Mouse (Mus musculus) hindbrain, embryonic 13.5 days (tissue): Measurements from ENCODE around the gene Rab4b. TPM values are rescaled to one million over a fixed set of nuclear protein-coding genes. Genes with fewer than 3 reads are reported as not detected.

Source experiments
- ATAC-seq: fragments of 200-750 bp; cut with Nextera tagmentation; 2 replicates; pipeline ENCODE4 v1.8.0; 2017; ENCODE audit warnings: moderate TSS enrichment; ENCODE audit not compliant: low FRiP score
- H3K27ac ChIP-seq: fragments of 300-500 bp; sonication (generic); 2 replicates; pipeline ENCODE4 v1.5.1; 2015; ENCODE audit warnings: inconsistent platforms, mild to moderate bottlenecking, moderate library complexity
- H3K27me3 ChIP-seq: fragments of 300-500 bp; sonication (generic); 2 replicates; pipeline ENCODE4 v1.6.1; 2015; ENCODE audit warnings: mild to moderate bottlenecking, inconsistent platforms
- H3K36me3 ChIP-seq: fragments of 300-500 bp; sonication (generic); 2 replicates; pipeline ENCODE4 v1.6.1; 2015; ENCODE audit warnings: mild to moderate bottlenecking, inconsistent platforms
- H3K4me1 ChIP-seq: fragments of 300-500 bp; sonication (generic); replicated peaks from 2 replicates; pipeline ENCODE4 v1.6.1; 2015; ENCODE audit warnings: inconsistent platforms
- H3K4me2 ChIP-seq: fragments of 300-500 bp; sonication (generic); 2 replicates; pipeline ENCODE4 v1.6.1; 2015; ENCODE audit warnings: inconsistent platforms, mild to moderate bottlenecking, moderate library complexity
- H3K4me3 ChIP-seq: fragments of 300-500 bp; sonication (generic); 2 replicates; pipeline ENCODE4 v1.5.1; 2015; ENCODE audit warnings: mild to moderate bottlenecking, inconsistent platforms
- H3K9ac ChIP-seq: fragments of 300-500 bp; sonication (generic); 2 replicates; pipeline ENCODE4 v1.6.1; 2015; ENCODE audit warnings: mild to moderate bottlenecking, inconsistent platforms
- H3K9me3 ChIP-seq: fragments of 300-500 bp; sonication (generic); 2 replicates; pipeline ENCODE4 v1.6.1; 2016; ENCODE audit warnings: inconsistent platforms
- WGBS: fragments of 180-500 bp; shearing (Covaris S2); methylation state at CpG from one replicate; pipeline ENCODE4 v1.1.7; 2015; 5-methylcytosine and 5-hydroxymethylcytosine counted together
- polyA plus RNA-seq: library from polyadenylated mRNA; unstranded; fragments of >200 nt; fragmentation: Nextera tagmentation; extraction: Ambion mirVana; gene quantifications from 2 replicates; pipeline ENCODE4 v1.2.1, GENCODE M21; 2015

Rab4b gene
- polyA plus RNA-seq, 1 experiment from 2014 or later, result 119 TPM

DNA sequence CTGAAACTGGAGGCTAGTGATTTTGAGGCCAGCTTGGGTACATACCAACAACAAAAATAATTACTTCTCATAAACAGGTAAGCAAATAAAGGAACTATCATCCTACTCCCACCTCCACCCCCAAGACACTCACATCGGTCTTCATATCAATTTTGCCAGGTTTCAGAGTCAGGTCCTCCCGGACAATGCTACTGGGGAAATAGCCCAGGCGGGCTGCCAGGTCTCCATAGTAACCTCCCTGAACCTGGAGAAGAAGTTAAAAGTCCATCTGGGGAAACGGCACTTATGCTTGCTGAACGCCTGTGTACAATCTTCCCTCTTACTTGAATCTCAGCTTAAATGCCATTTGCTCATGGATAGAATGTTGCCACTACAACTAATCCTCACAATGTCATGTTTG is 1.3 kb upstream of the Rab4b start:
- Histone ChIP-seq H3K36me3 (peaks cover 36% of the 10 kb centered on the region), H3K4me3 (peak overlapping the region; percentile 69; the same call in 1 of the 2 replicates), H3K4me1 (peaks cover 21% of the 10 kb centered on the region), H3K9me3 (no peaks in the 10 kb centered on the region), H3K27ac (peak overlapping the region; percentile 89), H3K9ac (no peak overlapping the region), H3K27me3 (no peaks in the 10 kb centered on the region), H3K4me2 (no peak overlapping the region)
- no peak for ATAC-seq
- WGBS, result 60% methylated on average over 5 of the region's 5 CpGs

DNA sequence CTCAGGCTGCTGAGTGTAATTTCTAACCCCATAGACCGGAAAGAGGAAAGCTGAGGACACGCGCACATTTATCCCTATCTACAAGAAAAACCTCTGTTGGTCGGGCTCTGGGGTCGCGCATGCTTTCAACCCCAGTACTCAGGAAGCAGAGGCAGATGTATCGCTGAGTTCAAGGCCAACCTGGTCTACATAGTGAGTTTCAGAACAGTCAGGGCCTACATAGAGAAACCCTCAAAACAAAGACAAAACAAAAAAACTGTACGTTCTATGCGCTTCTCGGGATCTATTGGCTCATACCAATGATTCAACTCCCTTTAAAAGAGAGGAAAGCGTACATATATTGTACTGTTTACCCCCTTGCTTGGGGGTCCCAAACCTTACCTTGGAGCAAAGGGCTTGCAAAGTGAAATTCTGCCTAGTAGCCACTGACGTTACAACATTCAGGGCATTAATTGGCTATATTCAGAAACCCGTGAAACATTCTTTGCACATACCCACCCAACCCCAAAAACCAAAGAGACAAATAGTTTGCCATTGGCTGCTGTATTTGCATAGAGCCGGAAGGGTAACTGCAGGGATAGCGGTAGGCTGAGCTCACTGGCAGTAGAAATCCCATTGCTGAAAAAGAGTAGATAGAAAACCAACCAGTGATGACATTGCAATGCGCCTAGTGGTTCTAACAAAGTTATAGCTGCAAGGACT is 672 bp upstream of the Rab4b start:
- H3K4me2 ChIP-seq, result peak overlapping the region; percentile 61
- ATAC-seq, result no peak; the same call in 1 of the 2 replicates
- peaks cover 21% of the 10 kb centered on the region for H3K4me1 ChIP-seq
- peaks cover 36% of the 10 kb centered on the region for H3K36me3 ChIP-seq
- no peaks in the 10 kb centered on the region for H3K27me3 ChIP-seq
- H3K4me3 ChIP-seq, result peak overlapping the region; percentile 69
- WGBS, result 48% methylated on average over 16 of the region's 16 CpGs
- H3K9ac ChIP-seq, result peak overlapping the region; percentile 53; the same call in 1 of the 2 replicates
- no peaks in the 10 kb centered on the region for H3K9me3 ChIP-seq
- H3K27ac ChIP-seq, result peak overlapping the region; percentile 89

DNA sequence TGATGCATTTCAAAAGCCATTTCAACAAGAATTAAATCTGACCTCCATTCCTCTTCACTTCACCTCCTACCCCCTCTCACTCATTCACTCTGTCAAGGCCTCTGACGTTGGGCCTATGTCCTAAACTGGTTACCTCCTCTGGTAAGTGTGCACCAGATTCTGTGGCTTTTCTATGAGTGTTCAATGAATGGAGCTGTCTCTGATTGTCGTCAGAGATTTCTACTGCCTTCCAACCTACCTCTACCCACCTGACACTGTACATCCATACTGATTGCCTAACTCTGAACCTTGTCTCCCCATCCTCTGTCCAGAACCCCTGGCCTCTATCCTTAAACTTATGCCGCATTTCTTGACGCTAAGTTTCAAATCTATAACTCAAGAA is 763 bp downstream of the Rab4b start:
- Histone ChIP-seq H3K4me1 (peaks cover 21% of the 10 kb centered on the region), H3K27ac (peak overlapping the region; percentile 94), H3K9me3 (no peaks in the 10 kb centered on the region), H3K36me3 (peaks cover 38% of the 10 kb centered on the region), H3K9ac (peak overlapping the region; percentile 75), H3K27me3 (no peaks in the 10 kb centered on the region), H3K4me3 (peak overlapping the region; percentile 69), H3K4me2 (peak overlapping the region; percentile 61)
- ATAC-seq, result peak; percentile 12; the same call in 1 of the 2 replicates
- 15% methylated on average over 4 of the region's 4 CpGs for WGBS

- Histone ChIP-seq H3K9me3 (no peaks in the 10 kb centered on the region), H3K36me3 (peaks cover 59% of the 10 kb centered on the region), H3K4me2 (no peak overlapping the region), H3K4me1 (peaks cover 17% of the 10 kb centered on the region), H3K4me3 (no peak overlapping the region), H3K27ac (no peak overlapping the region), H3K9ac (no peak overlapping the region), H3K27me3 (no peaks in the 10 kb centered on the region)
- WGBS, result 98% methylated on average over 7 of the region's 7 CpGs
- no peak for ATAC-seq
Observed at GRCm38 (mm10) chr7:27174896-27175295, 3.8 kb downstream of the Rab4b start.

DNA sequence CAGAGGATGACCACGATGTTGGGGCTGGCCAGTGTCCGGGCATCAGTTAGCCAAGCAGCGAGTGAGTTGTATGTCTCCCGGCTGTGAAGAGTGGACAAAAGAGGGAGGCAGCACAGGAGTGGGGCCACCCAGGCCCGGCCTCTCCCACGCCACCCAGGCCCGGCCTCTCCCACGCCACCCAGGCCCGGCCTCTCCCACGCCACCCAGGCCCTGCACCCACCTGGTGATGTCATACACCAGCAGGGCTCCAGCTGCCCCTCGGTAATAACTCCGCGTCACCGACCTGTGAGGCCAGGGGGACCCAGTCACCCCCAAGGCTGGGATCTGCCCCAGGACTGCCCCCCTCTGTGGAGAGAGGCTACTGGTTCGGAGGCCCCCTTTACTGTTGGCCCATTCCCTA is 4.2 kb downstream of the Rab4b start:
- WGBS, result 95% methylated on average over 15 of the region's 15 CpGs

GRCm38 (mm10) chr7:27170981-27171380 is 7.7 kb downstream of the Rab4b start:
- Histone ChIP-seq H3K4me1 (peaks cover 11% of the 10 kb centered on the region), H3K9ac (peak overlapping the region; percentile 8; the same call in 1 of the 2 replicates), H3K4me2 (no peak overlapping the region), H3K27ac (no peak overlapping the region), H3K9me3 (no peaks in the 10 kb centered on the region), H3K27me3 (no peaks in the 10 kb centered on the region), H3K36me3 (peaks cover 61% of the 10 kb centered on the region), H3K4me3 (no peak overlapping the region)
- WGBS, result 92% methylated on average over 3 of the region's 3 CpGs
- ATAC-seq, result no peak

More for the DNA sequence above, 4.2 kb downstream of the Rab4b start:
- no peak for ATAC-seq
- peaks cover 59% of the 10 kb centered on the region for H3K36me3 ChIP-seq
- no peak overlapping the region for H3K9ac ChIP-seq
- H3K27me3 ChIP-seq, result no peaks in the 10 kb centered on the region
- peaks cover 13% of the 10 kb centered on the region for H3K4me1 ChIP-seq
- H3K27ac ChIP-seq, result no peak overlapping the region
- H3K9me3 ChIP-seq, result no peaks in the 10 kb centered on the region
- H3K4me3 ChIP-seq, result no peak overlapping the region
- H3K4me2 ChIP-seq, result no peak overlapping the region

DNA sequence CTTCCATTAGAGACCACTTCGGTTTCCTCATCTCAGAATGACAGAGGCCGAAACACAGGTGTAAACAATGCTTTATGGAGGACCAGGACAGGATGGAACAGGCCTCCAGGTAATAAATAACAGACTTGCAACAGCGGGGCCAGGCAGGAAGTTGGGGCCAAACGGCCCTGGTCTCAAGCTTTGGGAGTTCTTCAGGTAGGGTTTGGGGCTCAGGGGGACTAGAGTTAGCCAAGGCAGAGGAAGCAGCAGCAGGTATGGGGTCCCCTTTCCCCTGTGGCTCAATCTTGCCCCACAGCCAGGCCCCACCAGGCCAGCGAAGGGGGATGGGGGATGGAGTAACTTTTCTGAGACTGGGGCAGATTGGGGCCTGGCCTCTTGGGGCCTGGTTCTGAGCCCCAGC is 10.3 kb downstream of the Rab4b start:
- 95% methylated on average over 5 of the region's 5 CpGs for WGBS
- Histone ChIP-seq H3K4me3 (no peak overlapping the region), H3K27ac (no peak overlapping the region; the same call in 1 of the 2 replicates), H3K9me3 (no peaks in the 10 kb centered on the region), H3K4me2 (no peak overlapping the region), H3K36me3 (peaks cover 54% of the 10 kb centered on the region), H3K9ac (no peak overlapping the region), H3K4me1 (peaks cover 35% of the 10 kb centered on the region), H3K27me3 (no peaks in the 10 kb centered on the region)
- no peak for ATAC-seq

GRCm38 (mm10) chr7:27167475-27168094 is 11.1 kb downstream of the Rab4b start:
- no peak for ATAC-seq
- peak overlapping the region; percentile 74 for H3K4me3 ChIP-seq
- H3K9ac ChIP-seq, result peak overlapping the region; percentile 90
- peak overlapping the region; percentile 99 for H3K27ac ChIP-seq
- H3K4me1 ChIP-seq, result peaks cover 43% of the 10 kb centered on the region
- H3K4me2 ChIP-seq, result peak overlapping the region; percentile 89
- H3K27me3 ChIP-seq, result no peaks in the 10 kb centered on the region
- H3K9me3 ChIP-seq, result no peaks in the 10 kb centered on the region
- 76% methylated on average over 11 of the region's 11 CpGs for WGBS
- peaks cover 52% of the 10 kb centered on the region for H3K36me3 ChIP-seq

DNA sequence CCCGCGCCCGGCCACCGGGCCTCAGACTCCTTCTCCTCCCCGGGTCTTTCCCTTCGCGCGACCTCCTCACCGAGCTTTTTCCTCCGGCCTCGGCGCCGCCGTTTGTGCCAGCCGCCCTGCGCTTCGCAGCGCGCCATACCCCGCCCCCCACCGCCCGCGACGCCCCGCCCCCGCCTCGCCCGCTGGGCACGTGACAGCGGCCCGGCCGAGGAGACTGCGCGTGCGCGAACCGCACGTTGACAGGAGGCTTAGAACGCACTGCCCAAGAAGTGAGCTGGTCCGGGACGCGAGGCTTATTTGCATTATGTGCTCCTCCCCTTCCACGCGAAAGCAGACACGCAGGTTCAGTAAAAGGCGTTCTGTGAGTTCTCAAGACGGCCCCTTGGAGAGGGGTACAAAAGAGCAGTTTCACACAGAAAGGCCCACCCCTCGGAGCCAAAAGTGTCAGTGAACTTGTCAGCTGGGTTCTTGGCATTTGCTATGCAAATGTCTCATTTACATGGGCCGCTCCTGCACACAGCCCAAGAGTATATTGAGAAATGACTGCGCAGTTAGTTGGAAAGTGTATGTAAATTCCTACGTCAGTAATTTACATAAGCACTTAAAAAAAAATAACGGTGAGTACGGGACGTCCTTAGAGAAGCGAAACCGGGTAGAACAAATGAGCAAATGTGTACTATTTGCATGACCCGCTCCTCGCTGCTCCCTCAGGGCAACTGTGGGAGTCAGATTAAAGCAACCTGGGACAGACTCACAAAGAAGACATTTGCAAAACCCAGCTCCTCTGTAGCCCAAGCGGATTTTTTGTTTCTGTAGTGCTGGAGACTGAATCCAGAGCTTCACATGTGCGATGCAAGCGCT is 11.9 kb downstream of the Rab4b start, which contains the start of gene Egln2:
Gene Egln2, minus strand, starts transcription at position 189 of the 861 bp plus-strand sequence.
- peak; percentile 79 for ATAC-seq
- Histone ChIP-seq H3K4me1 (peaks cover 50% of the 10 kb centered on the region), H3K4me3 (peak within 1 kb of the TSS; percentile 74), H3K9me3 (no peaks in the 10 kb centered on the region), H3K27ac (peak within 1 kb of the TSS; percentile 99), H3K9ac (peak within 1 kb of the TSS; percentile 90), H3K27me3 (no peaks in the 10 kb centered on the region), H3K36me3 (peaks cover 50% of the 10 kb centered on the region), H3K4me2 (peak within 1 kb of the TSS; percentile 89)
- 1% methylated on average over 61 of the region's 61 CpGs for WGBS

- peak overlapping the region; percentile 90 for H3K9ac ChIP-seq
- peak overlapping the region; percentile 74 for H3K4me3 ChIP-seq
- ATAC-seq, result peak; percentile 55
- no peaks in the 10 kb centered on the region for H3K27me3 ChIP-seq
- no peaks in the 10 kb centered on the region for H3K9me3 ChIP-seq
- WGBS, result 0% methylated on average over 30 of the region's 43 CpGs
- peak overlapping the region; percentile 89 for H3K4me2 ChIP-seq
- peak overlapping the region; percentile 99 for H3K27ac ChIP-seq
- H3K36me3 ChIP-seq, result peaks cover 50% of the 10 kb centered on the region
- H3K4me1 ChIP-seq, result peaks cover 56% of the 10 kb centered on the region
Observed at GRCm38 (mm10) chr7:27166229-27166613, 12.5 kb downstream of the Rab4b start.

GRCm38 (mm10) chr7:27165696-27166095 is 13.0 kb downstream of the Rab4b start:
- Histone ChIP-seq H3K27ac (peak overlapping the region; percentile 99), H3K36me3 (peaks cover 48% of the 10 kb centered on the region), H3K4me3 (peak overlapping the region; percentile 74), H3K4me1 (peaks cover 62% of the 10 kb centered on the region), H3K9me3 (no peaks in the 10 kb centered on the region), H3K4me2 (peak overlapping the region; percentile 89), H3K9ac (peak overlapping the region; percentile 90), H3K27me3 (no peaks in the 10 kb centered on the region)
- WGBS, result 3% methylated on average over 8 of the region's 8 CpGs
- ATAC-seq, result no peak
